Mouse (Mus musculus) neutrophil, adult 5-6 weeks (primary cell): ENCODE data around the gene Ralb. TPM values are rescaled to one million over a fixed set of nuclear protein-coding genes. Genes with fewer than 3 reads are reported as not detected.

ENCODE experiments used
- ATAC-seq: fragments of 151-379, 151-347 bp; 2 replicates; pipeline ENCODE4 v1.8.0; 2017; ENCODE audit warnings: mild to moderate bottlenecking, moderate TSS enrichment; ENCODE audit not compliant: insufficient number of reproducible peaks, poor library complexity, low FRiP score, severe bottlenecking; ENCODE audit errors: extremely low read depth
- total RNA-seq: library from RNA; stranded (forward); fragments of 200-1000 nt; gene quantifications from 2 replicates; pipeline ENCODE4 v1.2.3, GENCODE M21; 2017

The Ralb gene
- total RNA-seq, 1 experiment from 2014 or later: 44.1 TPM

DNA sequence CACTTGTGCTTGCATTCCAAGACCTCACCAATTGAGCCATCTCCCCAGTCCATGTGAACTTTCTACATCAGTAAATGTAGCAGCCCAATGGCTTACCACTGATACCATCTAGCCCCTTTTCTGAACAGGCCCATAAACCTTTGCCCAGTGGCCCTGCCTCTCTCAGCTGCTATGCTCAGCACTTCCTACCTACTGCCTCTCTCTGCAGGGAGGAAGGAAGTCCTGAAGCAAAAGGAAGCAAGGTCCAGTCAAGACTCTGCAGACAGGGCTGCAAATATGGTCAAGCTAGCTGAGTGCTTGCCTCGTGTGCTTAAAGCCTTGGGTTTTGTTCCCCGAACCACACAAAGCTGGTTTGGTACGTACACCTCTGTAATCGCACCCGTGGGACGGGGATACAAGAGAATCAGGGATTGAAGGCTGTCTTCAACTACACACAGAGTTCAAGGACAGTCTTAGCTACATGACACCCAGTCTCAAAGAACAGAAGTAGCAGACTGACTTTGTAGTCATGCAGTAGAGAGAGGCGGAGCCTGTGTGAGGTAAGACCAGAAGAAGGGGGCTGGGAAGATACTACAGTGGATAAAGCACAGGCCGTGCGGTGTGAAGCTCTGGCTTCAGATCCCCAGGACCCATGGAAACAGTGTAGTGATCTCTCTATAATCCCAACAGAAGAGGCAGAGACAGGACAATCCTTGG is 5.9 kb downstream of the Ralb start:
- no peak for ATAC-seq

- no peak for ATAC-seq
Measured at GRCm38 (mm10) chr1:119497346-119498004, 7.1 kb downstream of the Ralb start.

- ATAC-seq: no peak
Measured at GRCm38 (mm10) chr1:119495396-119495775, 9.2 kb downstream of the Ralb start.

DNA sequence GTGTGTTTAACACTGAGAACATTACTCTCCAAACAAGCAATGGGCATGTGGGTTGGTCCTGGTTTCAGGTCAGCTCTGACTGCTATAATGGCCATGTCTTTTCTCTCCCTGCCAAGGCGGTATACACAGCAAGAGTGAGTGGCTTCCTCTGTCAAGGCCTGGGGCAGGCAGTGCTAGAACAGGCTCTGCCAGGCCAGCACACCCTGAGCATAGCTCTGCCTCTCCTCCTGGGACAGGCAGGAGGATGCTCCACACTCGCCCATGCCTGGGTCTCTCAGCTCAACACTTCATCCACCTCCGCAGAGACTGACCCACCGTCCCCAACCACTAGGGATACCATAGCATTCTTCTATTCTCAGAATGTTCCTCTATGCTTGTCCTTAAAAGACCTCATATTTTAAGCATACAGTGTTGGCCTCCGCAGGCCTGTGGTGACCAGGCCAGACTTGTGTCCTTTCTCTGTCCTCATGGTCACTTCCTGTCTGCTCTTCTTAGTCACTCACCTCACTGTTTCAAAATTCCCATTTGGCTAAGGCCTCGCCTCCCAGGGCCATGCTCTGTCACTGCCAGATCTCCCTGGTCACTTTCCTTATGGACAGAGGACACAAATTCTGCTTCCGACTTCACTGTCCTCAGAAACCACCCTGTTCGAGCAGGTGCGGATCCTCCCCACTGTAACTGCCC is 9.7 kb downstream of the Ralb start:
- no peak for ATAC-seq

GRCm38 (mm10) chr1:119494024-119494711 is 10.4 kb downstream of the Ralb start:
- no peak for ATAC-seq

GRCm38 (mm10) chr1:119492505-119492904 is 12.1 kb downstream of the Ralb start:
- ATAC-seq: no peak

- ATAC-seq: peak; percentile 59
Measured at GRCm38 (mm10) chr1:119492097-119492496, 12.5 kb downstream of the Ralb start.

GRCm38 (mm10) chr1:119490765-119491164 is 13.8 kb downstream of the Ralb start:
- ATAC-seq: no peak

GRCm38 (mm10) chr1:119487917-119488590 is 16.5 kb downstream of the Ralb start:
- ATAC-seq: no peak

DNA sequence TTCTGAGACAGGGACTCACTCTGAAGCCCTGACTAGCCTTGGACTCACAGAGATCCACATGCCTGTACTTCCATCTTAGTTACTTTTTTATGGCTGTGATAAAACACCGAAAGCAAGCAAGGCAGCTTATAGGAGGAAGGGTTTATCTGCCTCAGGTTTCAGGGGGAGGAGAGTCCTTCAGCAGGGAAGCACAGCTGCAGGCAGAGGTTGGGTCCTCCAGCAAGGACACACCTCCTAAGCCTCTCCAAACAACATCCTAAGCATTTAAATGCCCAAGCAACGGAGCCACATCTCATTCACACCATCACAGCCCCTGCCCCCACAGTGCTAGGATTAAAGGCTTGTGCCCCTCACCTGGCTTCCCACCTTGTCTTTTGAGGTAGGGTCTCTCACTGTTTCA is 18.8 kb downstream of the Ralb start:
- ATAC-seq: no peak

GRCm38 (mm10) chr1:119484457-119484856 is 20.1 kb downstream of the Ralb start:
- ATAC-seq: no peak

DNA sequence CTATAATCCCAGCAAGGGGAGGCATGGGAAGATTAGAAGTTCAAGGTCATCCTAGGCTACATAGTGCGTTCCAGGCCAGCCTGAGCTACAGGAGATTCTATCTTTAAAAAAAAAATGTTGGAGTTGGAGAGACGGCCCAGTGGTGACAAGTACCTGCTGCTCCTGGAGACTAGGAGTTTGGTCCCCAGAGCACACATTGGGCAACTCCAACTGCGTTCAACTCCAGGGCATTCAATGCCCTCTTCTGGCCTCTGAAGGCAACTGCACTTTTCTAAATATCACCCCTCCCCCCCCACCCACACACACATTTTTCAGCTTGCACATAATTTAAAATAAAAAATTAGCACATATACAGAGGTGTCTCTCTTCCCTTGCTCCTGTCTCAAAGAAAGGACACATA is 21.7 kb downstream of the Ralb start:
- ATAC-seq: no peak

- no peak for ATAC-seq
Measured at GRCm38 (mm10) chr1:119481205-119481932, 23.2 kb downstream of the Ralb start.

DNA sequence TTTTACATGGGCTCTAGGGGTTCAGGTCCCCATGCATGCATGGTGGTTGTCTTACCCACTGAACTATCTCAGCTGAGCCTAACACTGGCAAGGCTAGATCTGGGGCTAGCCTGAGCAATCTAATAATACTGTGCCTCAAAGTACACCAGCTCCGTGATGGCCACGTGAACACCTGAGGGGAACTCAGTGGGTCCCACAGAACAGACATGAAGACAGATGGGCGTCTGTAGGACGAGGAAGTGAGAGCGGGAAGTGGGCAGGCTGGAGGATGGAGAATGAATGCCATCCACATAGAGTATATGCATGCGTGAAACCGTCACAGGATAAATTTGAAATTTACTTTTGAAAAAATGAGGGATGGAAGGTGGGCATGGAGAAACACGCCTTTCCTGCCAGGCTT is 23.9 kb downstream of the Ralb start:
- ATAC-seq: no peak

- no peak for ATAC-seq
Measured at GRCm38 (mm10) chr1:119479641-119480040, 25.0 kb downstream of the Ralb start.

- ATAC-seq: no peak
Measured at GRCm38 (mm10) chr1:119476905-119477353, 27.7 kb downstream of the Ralb start.

DNA sequence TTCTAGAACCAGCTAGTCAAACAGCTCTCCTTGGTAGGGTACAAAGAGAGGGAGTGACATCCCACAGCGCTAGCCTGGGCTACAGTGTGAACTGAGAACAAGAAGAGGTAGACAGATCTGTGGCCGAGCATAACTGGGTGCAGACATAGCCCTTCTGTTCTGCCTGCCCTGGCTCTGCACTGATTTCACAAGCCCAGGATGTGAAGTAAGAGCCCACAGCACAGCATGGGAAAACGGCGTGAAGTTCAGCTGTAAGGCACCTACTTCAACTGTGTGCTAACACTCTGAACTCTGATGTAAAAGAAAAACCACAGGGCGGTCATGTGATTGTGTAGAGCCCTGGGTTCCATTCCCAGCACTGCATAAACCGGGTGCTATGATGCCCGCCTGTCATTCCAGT is 29.9 kb downstream of the Ralb start:
- ATAC-seq: peak; percentile 53

- ATAC-seq: no peak
Measured at GRCm38 (mm10) chr1:119472648-119473047, 31.9 kb downstream of the Ralb start.
